Mouse (Mus musculus) liver, adult 2 months (tissue): ENCODE data around the gene Pnmt.

Experiments
- CTCF ChIP-seq: fragments of 200-500 bp; IDR thresholded peaks from 2 replicates; pipeline ENCODE4 v1.5.1; 2011; ENCODE audit warnings: low read depth, low read length, control low read depth
- POLR2A ChIP-seq: fragments of 200-500 bp; IDR thresholded peaks from 2 replicates; pipeline ENCODE4 v1.6.1; 2011; ENCODE audit warnings: low read length, control low read depth; ENCODE audit not compliant: insufficient read depth; ENCODE audit errors: extremely low read depth

- TF ChIP-seq CTCF: no peak
- TF ChIP-seq POLR2A: no peak
These were observed 46.5 kb upstream of the Pnmt start for GRCm38 (mm10) chr11:98339679-98340287.
